Mouse (Mus musculus): ENCODE data around the gene Kazn.

The Kazn gene

GRCm38 (mm10) chr4:142239240-142240126 is at the start of gene Kazn:
Kazn (minus strand) TSS chr4:142239401.
- peak; percentile 89 for DNase-seq (ENCODE audit: low read depth, low spot score)

- DNase-seq (ENCODE audit: low read depth, low spot score): no peak
Measured at GRCm38 (mm10) chr4:142285471-142285870, 46.3 kb upstream of the Kazn start.

- no peak for DNase-seq (ENCODE audit: low read depth, low spot score)
Measured at GRCm38 (mm10) chr4:142283867-142284266, 44.7 kb upstream of the Kazn start.

- DNase-seq (ENCODE audit: low read depth, low spot score): no peak
Measured at GRCm38 (mm10) chr4:142278197-142278575, 39.0 kb upstream of the Kazn start.

GRCm38 (mm10) chr4:142277481-142278196 is 38.4 kb upstream of the Kazn start:
- DNase-seq (ENCODE audit: low read depth, low spot score): peak; percentile 40

GRCm38 (mm10) chr4:142275242-142275641 is 36.0 kb upstream of the Kazn start:
- DNase-seq (ENCODE audit: low read depth, low spot score): no peak

GRCm38 (mm10) chr4:142274441-142275234 is 35.4 kb upstream of the Kazn start:
- no peak for DNase-seq (ENCODE audit: low read depth, low spot score)

- no peak for DNase-seq (ENCODE audit: low read depth, low spot score)
Measured at GRCm38 (mm10) chr4:142271506-142271905, 32.3 kb upstream of the Kazn start.

GRCm38 (mm10) chr4:142267832-142268231 is 28.6 kb upstream of the Kazn start:
- no peak for DNase-seq (ENCODE audit: low read depth, low spot score)

- DNase-seq (ENCODE audit: low read depth, low spot score): no peak
Measured at GRCm38 (mm10) chr4:142267348-142267819, 28.2 kb upstream of the Kazn start.

GRCm38 (mm10) chr4:142264335-142264734 is 25.1 kb upstream of the Kazn start:
- DNase-seq (ENCODE audit: low read depth, low spot score): peak; percentile 39

- no peak for DNase-seq (ENCODE audit: low read depth, low spot score)
Measured at GRCm38 (mm10) chr4:142261725-142262124, 22.5 kb upstream of the Kazn start.

GRCm38 (mm10) chr4:142258730-142259129 is 19.5 kb upstream of the Kazn start:
- DNase-seq (ENCODE audit: low read depth, low spot score): no peak

- DNase-seq (ENCODE audit: low read depth, low spot score): no peak
Measured at GRCm38 (mm10) chr4:142254088-142254487, 14.9 kb upstream of the Kazn start.

GRCm38 (mm10) chr4:142251471-142252354 is 12.5 kb upstream of the Kazn start:
- no peak for DNase-seq (ENCODE audit: low read depth, low spot score)

GRCm38 (mm10) chr4:142250054-142250453 is 10.9 kb upstream of the Kazn start:
- DNase-seq (ENCODE audit: low read depth, low spot score): no peak

- DNase-seq (ENCODE audit: low read depth, low spot score): peak; percentile 64
Measured at GRCm38 (mm10) chr4:142249401-142249800, 10.2 kb upstream of the Kazn start.

- peak; percentile 83 for DNase-seq (ENCODE audit: low read depth, low spot score)
Measured at GRCm38 (mm10) chr4:142248426-142248825, 9.2 kb upstream of the Kazn start.

GRCm38 (mm10) chr4:142246698-142247097 is 7.5 kb upstream of the Kazn start:
- DNase-seq (ENCODE audit: low read depth, low spot score): no peak

GRCm38 (mm10) chr4:142244641-142245040 is 5.4 kb upstream of the Kazn start:
- no peak for DNase-seq (ENCODE audit: low read depth, low spot score)
